Mouse (Mus musculus): ENCODE results near the gene Inafm1.
"Not testable (repeated sequence)": the region's sequence is repeated elsewhere in the genome, so short reads cannot be mapped to it uniquely, and the experiment has no call there.

Gene Inafm1

GRCm38 (mm10) chr7:16273081-16273765 lies at the start of gene Inafm1:
Gene Inafm1 (minus strand): TSS chr7:16273617.
- DNase-seq: peak; percentile 87

- DNase-seq: no peak
These were observed 47.1 kb upstream of the Inafm1 start for GRCm38 (mm10) chr7:16320479-16320878.

- no peak for DNase-seq
These were observed 45.8 kb upstream of the Inafm1 start for GRCm38 (mm10) chr7:16319216-16319615.

DNA sequence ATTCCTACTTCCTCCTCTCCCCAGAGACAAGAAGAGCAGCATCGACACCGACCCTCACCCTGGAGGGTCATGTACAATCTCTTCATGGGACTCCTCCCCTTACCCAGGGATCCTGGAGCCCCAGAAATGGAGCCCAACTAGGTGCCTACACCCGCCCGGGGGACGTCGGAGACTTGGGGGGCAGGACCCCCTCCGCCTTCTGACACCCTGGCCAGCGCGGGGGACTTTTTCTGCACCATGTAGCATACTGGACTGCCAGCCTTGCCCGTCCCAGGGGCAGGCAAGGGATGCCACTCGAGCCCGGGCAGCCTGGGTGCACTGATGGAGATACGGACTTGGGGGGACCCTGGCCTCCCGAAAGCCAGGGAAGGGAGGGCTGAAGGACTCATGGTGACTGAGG lies 43.7 kb upstream of the Inafm1 start:
- no peak for DNase-seq

DNA sequence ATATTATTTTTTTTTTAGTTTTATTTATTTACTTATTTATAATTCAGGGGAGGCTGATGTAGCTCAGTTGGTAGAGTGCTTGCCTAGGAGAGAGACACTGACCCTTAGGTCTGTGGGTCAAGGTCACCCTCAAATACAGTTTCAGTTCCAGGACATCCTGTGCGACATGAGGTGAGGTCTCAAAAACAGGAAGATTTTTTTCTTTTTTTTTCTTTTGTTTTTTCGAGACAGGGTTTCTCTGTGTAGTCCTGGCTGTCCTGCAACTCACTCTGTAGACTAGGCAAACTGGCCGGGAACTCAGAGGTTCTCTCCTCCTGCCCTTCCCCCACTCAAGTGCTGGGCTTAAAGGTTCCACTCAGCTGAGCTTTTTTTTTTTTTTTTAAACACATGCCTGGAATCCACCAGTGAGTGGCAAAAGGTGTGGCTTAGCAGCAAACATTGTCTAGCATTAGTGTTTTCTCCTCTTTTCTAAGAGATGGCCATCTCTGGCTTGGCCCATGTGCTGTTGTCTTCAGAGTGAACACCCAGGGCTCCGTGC lies 41.9 kb upstream of the Inafm1 start:
- DNase-seq: no peak

DNA sequence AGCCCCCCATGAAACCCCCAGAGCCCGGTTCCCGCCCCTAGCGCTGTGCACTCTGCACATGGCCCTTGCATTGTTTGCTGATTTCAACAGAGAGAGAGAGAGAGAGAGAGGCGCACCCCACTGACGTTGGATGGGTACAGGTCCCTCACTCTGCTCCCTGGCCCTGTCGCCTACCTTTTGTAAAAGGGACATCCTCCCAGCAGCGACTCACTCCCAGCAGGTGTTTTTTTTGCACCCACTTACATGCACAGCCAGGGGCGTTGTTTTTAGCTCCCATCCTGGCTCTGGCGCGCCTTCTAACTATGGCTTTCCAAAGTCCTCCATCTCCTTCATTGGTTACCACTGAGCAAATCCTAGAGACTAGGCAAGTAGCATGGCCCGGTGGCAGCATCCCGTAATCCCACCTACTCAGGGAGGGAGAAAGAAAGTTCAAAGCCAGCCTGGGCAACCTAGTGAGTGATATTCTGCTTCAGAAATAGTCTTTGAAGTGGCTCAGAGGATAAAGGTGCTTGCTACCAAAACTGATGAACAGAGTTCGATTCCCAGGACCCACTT lies 40.9 kb upstream of the Inafm1 start:
- no peak for DNase-seq

DNA sequence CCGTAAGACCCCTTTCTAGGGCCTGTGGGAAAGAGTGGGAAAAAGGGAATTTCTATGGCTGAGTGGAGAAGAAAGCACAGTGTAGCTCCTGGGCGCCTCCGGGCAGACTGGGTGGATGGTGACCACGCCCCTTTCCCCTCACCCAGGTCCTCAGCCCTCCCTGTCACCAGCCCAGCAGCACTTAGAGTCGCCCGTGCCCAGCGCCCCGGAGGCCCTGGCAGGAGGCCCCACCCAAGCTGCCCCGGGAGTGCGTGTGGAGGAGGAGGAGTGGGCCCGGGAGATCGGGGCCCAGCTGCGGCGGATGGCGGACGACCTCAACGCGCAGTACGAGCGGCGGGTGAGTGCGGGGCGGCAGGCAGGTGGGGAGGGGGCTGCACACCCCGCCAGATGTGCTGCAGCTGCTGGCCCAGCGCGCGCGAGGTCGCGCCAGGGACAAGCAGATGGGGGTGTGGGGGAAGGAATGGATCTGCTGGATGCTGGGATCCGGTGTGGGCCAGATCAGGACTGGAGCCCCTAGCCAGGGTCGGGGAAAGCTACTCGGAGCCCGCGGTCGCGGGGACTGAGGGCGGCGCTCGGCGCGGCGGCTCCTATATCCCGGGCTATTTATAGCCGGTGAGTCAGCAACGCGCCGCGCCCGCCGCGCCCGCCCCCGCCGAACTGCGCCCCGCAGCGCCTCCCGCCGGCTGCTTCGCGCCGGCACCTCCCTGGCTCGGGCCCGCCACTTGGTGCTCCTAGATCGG lies 40.2 kb upstream of the Inafm1 start:
- peak; percentile 80 for DNase-seq

DNA sequence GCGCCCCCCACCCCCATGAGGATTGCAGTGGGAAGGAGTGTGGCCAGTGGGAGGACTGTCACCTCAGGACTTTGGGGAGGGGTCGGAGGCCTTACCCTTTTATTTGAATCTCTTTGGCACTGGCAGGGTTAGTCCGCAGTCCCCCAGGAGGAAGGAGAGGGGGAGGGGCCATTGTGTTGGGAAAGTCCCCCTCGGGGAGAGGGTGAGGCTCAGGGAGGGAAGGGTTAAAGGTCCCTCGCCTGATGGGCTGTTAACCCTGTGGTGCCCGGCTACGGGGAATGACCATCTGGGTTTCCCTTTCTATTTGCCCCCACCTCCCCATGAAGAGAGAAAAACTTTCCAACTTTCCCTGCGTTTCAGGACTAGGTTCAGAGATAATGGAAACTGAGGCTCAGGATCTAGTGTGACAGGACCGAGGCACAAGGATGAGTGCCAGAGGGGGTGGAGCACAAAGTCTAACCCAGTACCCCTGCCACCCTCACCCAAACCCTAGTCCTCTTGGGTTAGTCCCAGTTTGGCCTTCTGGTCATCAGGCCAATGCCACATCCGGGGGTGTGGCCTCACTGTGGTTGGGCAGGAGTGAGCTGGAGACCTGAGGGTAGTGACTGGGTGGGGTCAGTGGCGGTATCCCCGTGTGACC lies 39.4 kb upstream of the Inafm1 start:
- DNase-seq: peak; percentile 55

DNA sequence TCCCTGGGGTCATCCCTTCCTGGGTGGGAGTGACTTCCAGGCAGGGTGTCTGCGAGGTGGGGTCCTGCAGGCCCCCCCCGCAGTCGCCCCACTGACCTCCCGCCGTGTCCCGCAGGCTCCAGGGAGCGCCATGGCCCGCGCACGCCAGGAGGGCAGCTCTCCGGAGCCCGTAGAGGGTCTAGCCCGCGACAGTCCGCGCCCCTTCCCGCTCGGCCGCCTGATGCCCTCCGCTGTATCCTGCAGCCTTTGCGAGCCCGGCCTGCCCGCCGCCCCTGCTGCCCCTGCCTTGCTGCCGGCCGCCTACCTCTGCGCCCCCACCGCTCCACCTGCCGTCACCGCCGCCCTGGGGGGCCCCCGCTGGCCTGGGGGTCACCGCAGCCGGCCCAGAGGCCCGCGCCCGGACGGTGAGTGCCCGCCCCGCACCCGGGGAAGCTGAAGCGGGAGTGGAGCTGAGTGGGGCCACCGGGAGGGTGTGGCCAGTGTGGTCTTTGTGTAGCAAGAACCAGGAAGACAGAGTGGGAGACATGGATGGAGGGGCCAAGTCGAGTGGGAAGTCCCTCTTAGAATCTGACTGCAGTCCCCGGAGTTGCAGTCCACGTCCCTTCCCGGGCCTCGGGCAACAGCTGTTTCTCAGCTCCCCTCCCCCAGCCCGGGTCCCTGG lies 38.7 kb upstream of the Inafm1 start:
- peak; percentile 47 for DNase-seq

- no peak for DNase-seq
These were observed 38.1 kb upstream of the Inafm1 start for GRCm38 (mm10) chr7:16311453-16312004.

DNA sequence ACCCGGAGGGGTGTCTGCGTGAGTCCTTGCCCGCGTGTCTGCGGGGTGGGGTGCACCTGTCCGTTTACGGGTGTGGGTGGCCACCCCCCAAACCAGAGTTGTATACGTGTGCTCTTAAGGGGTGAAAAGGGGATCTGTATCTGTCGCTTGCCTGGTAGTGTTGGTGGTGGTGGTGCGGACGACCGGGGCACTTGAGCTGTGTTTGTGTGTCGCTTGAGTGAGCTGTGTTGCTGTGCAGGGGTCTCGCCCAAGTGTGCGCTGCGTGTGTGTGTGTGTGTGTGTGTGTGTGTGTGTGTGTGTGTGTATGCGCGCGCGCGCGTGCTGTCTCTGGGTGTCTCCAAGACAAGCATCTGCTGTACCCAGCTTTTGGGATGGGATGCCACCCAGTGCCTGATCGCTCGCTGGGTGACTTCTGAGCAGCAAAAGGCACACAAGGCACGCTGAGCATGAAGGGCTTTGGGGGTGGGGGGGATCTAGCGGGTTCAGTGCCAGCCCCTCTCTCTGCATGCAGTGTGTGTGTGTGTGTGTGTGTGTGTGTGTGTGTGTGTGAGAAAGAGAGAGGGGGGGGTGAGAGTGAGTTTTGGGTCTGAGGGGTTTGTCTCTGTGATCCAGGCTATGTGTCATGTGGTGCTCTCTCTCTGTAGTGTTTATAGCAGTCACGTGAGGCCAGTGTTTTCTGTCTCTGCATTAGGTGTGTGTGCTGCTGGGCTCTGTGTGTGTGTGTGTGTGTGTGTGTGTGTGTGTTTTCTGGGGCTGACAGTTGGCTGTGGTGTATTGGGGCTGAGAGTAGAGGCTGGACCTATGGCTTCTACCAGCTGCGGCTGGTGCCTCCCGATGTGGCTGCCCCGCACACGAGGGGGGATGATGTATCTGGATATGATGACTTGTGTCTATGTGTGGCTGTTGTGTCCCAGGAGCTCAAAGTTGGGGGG lies 37.4 kb upstream of the Inafm1 start:
- peak; percentile 53 for DNase-seq

DNA sequence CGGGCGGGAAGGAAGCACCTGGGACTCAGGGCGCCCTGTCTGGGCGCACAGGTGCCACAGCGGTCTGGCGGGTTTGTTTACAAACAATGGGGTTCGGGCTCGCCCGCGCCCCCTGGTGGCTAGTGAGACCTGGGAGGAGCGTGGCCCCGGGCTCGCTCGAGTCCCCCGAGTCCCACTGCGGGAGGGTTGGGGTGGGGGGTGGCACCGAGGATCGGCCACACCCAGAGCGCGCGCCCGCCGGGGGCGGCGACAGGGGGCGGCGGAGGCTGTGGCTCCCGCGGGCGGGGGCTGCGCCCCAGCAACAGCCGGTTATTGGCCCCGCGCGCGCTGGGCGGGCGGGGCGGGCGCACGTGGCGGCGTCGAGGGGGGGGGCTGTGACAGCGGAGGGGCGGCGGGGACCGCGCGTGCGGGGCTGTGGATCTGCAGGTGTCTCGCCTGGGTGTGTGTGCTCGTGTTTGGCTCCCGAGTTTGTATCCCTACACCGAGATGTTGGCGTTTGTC lies 36.7 kb upstream of the Inafm1 start:
- DNase-seq: peak; percentile 86

GRCm38 (mm10) chr7:16309318-16310019 lies 36.1 kb upstream of the Inafm1 start:
- peak; percentile 87 for DNase-seq

DNA sequence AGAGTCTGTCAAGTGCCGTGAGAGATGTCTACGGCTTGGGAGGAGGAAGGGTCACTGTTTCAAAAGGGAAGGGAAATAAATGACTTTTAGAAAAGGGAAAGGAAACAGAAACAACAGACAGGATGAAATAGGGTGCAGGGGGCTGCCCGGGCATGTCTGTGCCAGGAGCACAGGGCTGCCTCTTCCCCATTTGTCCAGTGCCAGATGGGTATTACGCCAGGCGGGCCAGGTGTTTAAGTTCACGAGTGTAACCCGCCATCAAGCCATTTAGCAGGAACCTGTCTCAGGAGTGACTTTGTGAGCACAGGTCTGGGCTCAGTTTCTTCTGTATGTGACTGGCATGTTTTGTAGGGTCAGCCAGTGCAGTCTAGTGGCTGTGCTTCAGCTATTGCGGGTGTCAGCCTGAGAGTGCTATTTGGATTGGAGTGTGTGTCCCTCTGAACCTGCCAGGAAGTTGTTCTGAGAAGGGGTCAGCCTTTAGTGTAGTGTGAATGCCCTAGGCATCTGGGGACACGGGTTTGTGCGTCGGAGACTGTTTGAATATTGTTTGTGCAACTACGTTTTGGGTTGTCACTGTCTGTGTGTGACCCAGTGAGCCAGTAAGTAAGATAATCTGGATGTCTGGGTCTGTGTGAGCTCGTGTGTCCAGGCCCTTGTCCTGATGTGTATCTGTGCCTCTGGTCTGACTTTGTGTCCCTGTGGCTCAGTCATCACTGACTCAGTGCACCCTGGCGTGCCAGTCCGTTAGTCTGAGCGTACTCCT lies 35.3 kb upstream of the Inafm1 start:
- no peak for DNase-seq

- DNase-seq: not testable (repeated sequence)
These were observed 34.7 kb upstream of the Inafm1 start, which contains the start of gene Bbc3 for GRCm38 (mm10) chr7:16308093-16308492. Gene Bbc3 (plus strand): TSS chr7:16308393.

GRCm38 (mm10) chr7:16307141-16307540 lies 33.7 kb upstream of the Inafm1 start:
- not testable (repeated sequence) for DNase-seq

DNA sequence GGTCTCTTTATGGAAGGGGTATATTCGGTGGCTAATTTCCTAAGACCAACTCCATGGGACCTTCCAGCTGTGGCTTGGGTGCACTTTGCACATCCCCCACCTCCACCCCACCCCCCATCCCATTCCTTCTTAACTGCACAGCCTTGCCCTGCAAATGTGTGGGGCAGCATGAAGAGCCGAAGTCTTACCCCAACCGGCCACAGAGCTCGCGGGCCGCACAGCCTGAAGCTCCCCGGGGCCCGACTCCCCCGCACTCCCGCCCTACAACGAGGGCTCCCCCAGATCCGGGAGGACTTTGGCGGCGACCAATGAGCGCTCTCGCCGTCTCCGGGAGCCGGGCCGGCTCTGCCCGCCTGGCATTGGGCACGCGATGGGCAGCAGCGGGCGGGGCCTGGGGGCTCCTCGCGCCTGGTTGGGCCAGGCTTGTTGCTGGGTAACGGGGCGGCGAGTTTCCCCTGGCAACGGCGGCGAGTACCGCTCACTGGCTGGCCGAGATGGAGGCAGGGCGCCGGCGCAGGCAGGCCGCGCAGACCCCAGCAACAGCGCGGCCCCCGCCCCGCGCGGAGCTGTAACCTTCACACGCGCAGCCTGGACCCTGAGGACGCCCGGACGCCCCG lies 26.1 kb upstream of the Inafm1 start:
- DNase-seq: peak; percentile 95

DNA sequence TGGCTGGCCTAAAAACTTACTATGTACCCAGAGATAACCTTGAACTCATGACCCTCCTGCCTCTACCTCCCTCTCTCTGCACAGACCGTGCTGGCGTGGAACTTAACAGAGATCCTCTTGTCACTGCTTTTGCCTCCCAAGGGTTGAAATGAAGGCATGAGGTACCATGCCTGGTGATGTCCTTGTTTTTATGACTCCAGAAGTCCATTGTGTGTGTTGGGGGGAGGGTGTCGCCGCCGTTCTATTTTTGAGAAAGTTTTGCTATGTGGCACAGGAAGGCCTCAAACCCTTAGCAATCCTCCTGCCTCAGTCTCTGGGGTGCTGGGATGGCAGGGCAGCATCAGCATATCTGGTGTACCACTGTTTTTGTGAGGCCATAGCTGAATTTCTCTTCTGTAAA lies 25.5 kb upstream of the Inafm1 start:
- DNase-seq: no peak

DNA sequence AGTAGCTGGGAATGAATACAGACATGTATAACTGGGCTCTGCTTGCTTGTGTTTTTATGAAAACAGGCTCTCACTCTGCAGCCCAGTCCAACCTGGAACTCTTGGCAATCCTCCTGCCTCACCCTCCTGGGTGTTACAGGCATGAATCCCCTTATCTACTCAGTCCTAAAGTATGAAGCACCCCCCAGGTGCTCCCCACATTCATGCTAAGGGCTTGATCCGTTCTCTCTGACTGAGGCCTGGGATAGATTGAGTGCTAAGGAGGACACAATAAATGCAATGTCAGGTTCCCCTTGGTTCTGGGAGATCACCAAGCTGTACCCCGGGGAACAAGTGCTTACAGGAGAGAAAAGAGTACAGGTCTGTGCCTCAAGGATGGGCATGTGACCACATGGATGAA lies 24.2 kb upstream of the Inafm1 start:
- no peak for DNase-seq

Data from cerebellum, adult 11 months (tissue).